Mouse (Mus musculus) kidney, postnatal 14 days (tissue): Measurements from ENCODE around the gene Capsl.

Experiments used
- DNase-seq: peaks from one replicate; pipeline ENCODE4 v3.0.0; 2022; ENCODE audit warnings: mixed read lengths

The Capsl gene

GRCm38 (mm10) chr15:9435534-9436180 lies at the start of gene Capsl:
TSS of gene Capsl (plus strand) at chr15:9436028.
- DNase-seq, result peak; percentile 65

- DNase-seq, result no peak
These were observed 26.4 kb upstream of the Capsl start for GRCm38 (mm10) chr15:9409475-9409874.

GRCm38 (mm10) chr15:9421163-9421562 lies 14.7 kb upstream of the Capsl start:
- no peak for DNase-seq

- DNase-seq, result no peak
These were observed 8.0 kb upstream of the Capsl start for GRCm38 (mm10) chr15:9427849-9428248.

- no peak for DNase-seq
These were observed 6.0 kb upstream of the Capsl start for GRCm38 (mm10) chr15:9429843-9430242.

GRCm38 (mm10) chr15:9451999-9452398 lies 16.2 kb downstream of the Capsl start:
- no peak for DNase-seq

- DNase-seq, result no peak
These were observed 17.0 kb downstream of the Capsl start for GRCm38 (mm10) chr15:9452842-9453241.

GRCm38 (mm10) chr15:9454198-9454597 lies 18.4 kb downstream of the Capsl start:
- DNase-seq, result peak; percentile 2

GRCm38 (mm10) chr15:9455241-9455640 lies 19.4 kb downstream of the Capsl start:
- peak; percentile 52 for DNase-seq

- DNase-seq, result no peak
These were observed 27.7 kb downstream of the Capsl start for GRCm38 (mm10) chr15:9463521-9464027.

- no peak for DNase-seq
These were observed 28.2 kb downstream of the Capsl start for GRCm38 (mm10) chr15:9464039-9464438.

GRCm38 (mm10) chr15:9471053-9471685 lies 35.3 kb downstream of the Capsl start:
- DNase-seq, result no peak

- no peak for DNase-seq
These were observed 36.3 kb downstream of the Capsl start for GRCm38 (mm10) chr15:9472167-9472566.

GRCm38 (mm10) chr15:9472618-9473017 lies 36.8 kb downstream of the Capsl start:
- no peak for DNase-seq

- DNase-seq, result no peak
These were observed 37.4 kb downstream of the Capsl start for GRCm38 (mm10) chr15:9473188-9473587.

- DNase-seq, result no peak
These were observed 53.7 kb downstream of the Capsl start for GRCm38 (mm10) chr15:9489417-9490118.

GRCm38 (mm10) chr15:9492077-9492476 lies 56.2 kb downstream of the Capsl start:
- no peak for DNase-seq
